Mouse (Mus musculus) thymus, adult 2 months (tissue): Measurements from ENCODE around the gene Raet1d.
"Not testable (repeated sequence)": the region's sequence is repeated elsewhere in the genome, so short reads cannot be mapped to it uniquely, and the experiment has no call there.

Source experiments
- CTCF ChIP-seq: fragments of 200-500 bp; IDR thresholded peaks from 2 replicates; pipeline ENCODE4 v1.5.1; 2012; ENCODE audit warnings: mild to moderate bottlenecking, control low read depth, low read length, moderate library complexity, borderline replicate concordance; ENCODE audit not compliant: control insufficient read depth, poor library complexity, insufficient read depth; ENCODE audit errors: extremely low read depth
- POLR2A ChIP-seq: fragments of 200-500 bp; IDR thresholded peaks from 2 replicates; pipeline ENCODE4 v1.6.1; 2012; ENCODE audit warnings: mild to moderate bottlenecking, low read length, control low read depth, moderate library complexity; ENCODE audit not compliant: control insufficient read depth, poor library complexity, insufficient read depth; ENCODE audit errors: extremely low read depth

DNA sequence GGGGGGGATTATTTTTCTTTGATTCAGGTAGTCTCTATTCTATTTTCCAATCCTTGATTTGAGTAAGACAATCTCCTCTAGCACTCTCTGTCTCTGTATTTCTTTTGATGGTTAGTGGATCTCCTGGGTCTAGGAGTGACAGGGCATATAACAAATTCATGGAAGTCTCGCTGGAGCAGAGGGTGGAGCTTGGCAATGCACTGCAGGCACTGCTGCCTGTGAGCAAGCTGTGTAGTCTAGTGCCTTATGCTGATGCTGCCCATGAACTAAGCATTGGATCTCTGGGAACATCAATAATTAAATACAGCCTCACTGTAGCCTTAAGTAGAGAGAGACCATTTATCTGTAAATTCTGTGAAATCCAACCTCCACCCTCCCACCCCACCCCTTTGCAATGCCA, 36.3 kb downstream of the Raet1d start:
- not testable (repeated sequence) for TF ChIP-seq CTCF, POLR2A
